Mouse (Mus musculus) layer of hippocampus, adult 11-12 months (tissue): Measurements from ENCODE around the gene Setd1a.

Source experiments
- DNase-seq: peaks from one replicate; pipeline ENCODE4 v3.0.0; 2022; ENCODE audit warnings: low spot score

The Setd1a gene

DNA sequence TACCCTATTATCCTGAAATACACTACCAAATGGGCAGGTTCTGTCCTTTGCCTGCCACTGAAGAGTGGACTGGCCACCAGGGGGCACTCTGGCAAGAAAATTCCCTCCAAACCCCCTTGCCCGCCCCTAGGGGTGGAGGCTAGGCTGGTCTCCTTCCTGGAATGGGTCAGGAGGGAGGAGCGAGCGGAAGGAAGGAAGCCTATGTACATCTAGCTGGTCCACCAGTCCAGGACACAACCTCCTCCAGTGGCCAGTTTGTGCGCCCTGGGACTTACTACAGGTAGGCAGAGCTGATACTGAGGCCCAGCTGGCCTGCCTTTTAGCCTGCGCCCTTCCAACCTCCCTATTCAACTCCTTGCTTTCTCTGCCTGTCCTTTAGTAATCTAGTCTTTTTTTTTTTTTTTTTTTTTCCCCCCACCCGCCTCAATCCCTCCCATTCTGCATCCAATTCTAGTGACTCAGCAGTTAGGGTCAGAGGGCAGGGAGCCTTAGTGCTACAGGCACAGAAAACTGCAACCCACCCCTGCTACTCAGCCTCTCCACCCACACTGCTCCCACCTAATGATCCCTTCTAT is 24.1 kb downstream of the Setd1a start, which contains the start of gene Hsd3b7:
Hsd3b7 (plus strand) TSS at position 170 of the 575 bp plus-strand sequence.
- peak; percentile 90 for DNase-seq

DNA sequence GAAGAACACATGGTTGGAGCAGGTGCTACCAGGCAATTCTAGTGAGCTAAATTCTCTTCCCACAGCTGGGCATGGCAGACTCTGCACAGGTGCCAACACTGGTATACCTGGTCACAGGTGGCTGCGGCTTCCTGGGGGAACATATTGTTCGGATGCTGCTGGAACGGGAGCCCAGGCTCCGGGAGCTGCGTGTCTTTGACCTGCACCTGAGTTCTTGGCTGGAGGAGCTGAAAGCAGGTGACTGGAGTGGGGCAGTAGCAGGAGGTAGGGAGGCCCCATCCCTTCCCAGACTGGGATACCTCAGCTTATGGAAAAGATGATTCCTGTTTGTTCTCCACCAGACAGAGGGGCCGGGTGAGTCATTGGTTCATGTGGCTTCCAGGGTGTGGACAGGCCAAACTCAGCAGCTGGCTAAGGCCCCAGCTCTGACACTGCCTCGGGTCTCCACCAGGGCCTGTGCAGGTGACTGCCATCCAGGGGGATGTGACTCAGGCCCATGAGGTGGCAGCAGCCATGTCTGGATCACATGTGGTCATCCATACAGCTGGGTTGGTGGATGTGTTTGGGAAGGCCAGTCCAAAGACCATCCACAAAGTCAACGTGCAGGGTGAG is 24.6 kb downstream of the Setd1a start:
- peak; percentile 52 for DNase-seq

DNA sequence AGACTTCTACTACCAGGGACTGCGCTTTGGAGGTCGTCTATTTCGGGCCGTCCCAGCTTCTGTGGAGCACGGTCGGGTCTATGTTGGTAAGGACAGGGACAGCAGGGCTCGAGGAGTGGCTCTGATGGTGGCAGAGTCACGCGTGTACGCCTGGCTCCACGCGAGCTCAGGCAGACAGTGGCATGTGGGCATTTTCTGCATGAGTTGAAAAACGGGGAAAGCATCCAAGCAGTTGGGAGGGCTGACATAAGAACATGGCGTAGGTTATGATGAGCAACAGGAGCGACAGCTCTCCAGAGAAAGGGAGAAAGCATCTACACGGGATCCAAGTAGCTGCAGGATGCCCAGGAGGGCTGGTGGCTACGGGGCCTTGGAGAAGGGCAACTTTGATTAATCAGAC is 25.8 kb downstream of the Setd1a start:
- DNase-seq = no peak

DNA sequence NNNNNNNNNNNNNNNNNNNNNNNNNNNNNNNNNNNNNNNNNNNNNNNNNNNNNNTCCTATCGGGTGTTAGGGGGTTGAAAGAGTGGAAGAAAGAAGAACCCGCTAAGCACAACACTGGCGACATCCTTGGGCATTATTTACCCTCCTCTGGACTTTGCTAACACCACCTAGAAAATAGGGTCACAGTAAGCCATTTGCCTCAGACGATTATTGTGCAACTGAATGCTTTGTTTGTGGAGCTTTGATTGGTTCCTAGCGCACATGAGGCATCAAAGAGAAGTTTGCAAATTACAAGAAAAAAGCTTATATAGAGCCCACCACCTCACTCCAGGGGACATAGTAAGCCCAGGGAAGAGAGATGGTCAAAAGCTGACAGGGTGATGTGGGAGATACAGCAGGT is 32.4 kb downstream of the Setd1a start:
- no peak for DNase-seq

DNA sequence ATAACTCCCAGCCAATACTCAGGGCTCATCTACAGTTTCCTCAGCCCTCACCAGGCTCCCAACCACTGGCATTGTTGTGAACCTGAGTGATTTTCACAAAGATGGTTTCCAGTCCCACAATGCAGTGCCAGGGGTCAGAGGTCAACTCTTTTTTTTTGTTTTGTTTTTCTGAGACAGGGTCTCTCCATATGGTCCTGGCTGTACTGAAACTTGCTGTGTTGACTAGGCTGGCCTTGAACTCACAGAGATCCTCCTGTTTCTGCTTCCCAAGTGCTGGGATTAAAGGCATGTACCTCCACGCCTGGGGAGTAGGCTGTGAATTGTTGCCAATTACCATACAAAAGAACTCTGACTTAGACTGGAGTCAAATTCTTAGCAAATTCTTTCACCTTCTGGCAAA is 33.4 kb downstream of the Setd1a start:
- no peak for DNase-seq

DNA sequence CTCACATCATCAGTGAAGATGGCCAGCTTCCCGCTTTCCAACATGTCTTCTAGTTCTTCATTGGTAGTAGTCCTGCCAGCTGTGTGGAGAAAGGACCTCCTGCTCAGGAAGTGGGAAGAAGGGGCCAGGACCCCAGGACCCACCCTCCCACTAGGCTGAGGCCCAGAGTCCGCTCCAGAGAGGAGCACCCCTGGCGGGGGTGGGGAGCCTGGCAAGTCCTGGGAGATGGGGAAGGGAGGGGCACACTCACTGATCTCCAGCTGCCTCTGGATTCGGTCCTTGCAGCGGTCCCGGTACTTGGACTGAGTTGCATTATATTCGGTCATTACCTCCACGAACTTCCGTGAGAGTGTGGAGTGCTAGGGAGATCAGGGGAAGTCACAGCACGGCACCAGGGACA is 34.2 kb downstream of the Setd1a start:
- DNase-seq = no peak

DNA sequence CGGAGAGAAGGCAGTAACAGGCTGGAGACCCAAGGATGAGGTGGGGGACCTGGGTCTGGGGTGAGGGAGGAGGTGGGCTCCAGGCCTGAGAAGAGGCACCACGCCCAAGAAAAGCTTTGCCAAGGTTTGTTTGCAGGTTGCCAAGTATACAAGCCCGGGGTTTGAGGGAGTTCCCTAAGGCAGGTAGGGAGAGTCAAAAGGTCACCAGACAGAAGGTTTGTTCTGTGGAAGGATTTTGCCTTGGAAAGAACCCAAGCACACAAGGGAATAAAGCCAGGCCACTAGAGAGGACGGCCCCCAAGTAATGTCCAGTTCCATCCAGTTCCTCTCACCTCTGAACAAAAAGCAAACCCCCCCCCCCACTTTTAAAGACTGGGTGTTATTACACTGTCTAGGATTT is 34.8 kb downstream of the Setd1a start:
- DNase-seq = no peak

DNA sequence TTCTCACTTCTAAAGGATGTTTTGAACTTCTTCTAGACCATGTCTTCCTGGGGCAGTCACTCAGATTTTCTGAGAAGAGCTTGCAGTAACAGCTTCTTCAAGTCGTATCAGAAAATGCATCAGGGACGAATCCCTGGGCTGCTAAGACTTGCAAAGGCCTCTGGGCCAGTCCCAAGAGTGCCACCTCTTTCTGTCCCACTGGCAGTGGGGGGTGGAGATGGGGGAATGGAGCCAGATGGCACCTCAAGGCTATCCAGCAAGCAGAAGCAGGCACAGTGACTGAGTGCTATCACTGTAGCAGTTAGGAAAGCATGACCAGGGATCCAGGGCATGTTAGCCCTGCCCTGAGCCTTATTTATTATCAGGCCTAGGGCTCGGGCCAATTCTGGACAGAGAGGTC is 35.8 kb downstream of the Setd1a start:
- no peak for DNase-seq

DNA sequence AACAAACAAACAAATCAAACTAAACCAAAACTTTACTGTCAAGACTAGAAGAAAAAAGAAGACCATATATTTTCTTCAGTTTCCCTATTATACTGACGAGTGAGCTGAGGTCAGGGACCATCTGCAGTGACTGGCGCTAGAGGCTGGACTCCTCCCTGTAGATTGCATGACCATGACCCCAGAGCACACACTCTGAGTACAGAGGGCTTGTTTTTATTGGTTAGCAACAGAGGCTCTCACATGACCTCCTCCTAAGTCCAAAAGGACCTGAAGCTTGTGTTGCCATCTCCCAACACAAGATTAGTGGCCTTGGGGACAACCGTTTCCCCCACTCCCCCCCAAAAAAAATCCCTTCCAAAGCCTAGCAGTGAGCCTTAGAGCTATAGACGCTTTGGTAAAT is 37.4 kb downstream of the Setd1a start:
- no peak for DNase-seq

DNA sequence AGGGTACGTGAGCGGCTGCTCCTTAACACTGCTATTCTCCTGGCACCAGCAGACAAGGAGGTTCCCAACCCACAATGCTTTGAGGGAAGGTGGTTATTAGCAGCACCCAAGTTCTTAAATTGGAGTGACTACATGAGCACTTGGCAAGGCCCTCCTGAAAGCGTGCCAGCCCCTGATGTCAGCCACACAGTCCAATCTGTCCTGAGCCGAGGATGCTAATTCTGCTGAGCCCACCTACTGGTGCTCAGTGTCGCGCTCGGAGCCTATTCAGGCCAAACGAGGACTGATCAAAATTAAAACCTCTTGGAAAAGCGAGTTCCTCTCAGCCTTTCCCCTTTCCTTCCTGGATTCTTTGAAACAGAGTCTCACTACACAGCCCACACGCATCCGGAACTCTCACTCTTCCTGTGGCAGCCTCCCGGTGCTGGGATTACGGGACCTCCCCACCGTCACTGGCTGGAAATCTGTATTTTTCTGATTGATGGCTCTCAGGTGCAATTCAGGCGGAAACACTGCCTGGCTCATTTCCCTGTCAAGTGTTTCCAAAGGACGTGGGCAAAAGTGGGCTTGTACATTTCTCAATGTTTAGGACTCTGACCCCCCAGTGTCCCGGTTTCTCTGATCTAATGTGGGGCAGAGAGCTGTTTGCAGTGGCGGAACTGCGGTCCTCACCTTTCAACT is 37.9 kb downstream of the Setd1a start:
- DNase-seq = peak; percentile 81

DNA sequence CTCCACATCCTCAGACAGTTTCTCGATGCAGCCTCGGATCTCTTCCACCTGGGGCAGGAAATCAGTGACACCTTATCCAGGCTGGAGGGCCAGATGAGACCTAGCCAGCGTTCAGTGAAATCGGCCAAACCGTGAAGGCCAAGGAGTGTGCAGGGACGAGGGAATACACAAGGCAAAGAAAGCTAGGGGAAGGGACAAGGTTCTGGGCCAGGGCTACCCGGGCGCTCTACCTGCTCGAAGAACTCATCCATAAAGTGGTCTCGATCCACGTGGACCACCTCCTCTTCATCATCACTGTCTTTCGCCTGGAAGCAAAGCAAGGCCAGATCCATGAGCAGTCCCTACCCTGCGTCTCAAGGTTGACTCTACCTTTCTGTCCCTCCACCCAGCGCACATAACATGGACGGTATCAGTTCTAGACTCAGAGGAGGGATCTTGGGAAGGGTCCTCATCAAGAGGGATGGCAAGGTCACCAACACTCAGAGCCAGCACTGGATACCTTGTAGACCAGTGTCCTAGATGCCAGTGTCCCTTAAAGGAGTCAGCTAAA is 38.7 kb downstream of the Setd1a start:
- DNase-seq = no peak

DNA sequence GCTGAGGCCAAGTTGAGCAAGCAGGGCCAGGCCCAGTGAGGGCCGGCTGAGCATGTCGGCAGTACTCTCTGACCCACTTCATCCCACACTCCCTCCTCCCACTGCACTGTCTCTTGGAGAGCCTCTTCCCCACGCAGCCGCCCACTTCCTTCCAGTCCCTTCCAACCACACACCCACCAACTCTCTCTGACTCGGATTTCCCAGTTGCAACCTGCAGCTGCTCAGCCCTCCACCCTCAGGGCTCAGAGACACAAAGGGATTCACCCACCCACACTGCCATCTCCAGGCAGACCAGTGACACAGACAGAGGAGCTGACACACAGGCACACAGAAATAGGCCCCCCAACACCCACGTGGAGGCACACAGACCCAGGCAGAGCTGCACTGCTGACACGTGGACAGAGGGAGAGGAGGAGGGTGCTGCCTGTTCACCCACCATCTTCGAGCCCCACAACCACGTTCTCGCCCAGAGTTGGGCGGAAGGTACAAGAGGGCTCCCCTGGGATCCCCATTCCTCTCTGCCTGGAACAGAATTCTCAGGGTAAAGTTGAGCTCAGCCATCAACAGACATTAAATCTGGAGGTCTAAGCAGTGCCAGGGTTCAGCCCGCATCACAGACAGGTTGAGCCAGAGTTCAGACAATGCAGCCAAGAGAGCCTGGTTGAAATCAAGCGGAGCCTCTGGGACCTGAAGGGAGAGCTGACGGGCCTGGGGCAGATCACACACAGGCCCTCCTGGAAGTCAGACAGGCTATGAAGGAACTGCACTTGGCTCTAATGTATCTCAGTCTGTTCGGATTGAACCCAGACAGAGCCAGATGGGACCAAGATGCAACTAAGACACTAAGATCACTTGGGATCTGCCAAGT is 39.7 kb downstream of the Setd1a start:
- peak; percentile 70 for DNase-seq

DNA sequence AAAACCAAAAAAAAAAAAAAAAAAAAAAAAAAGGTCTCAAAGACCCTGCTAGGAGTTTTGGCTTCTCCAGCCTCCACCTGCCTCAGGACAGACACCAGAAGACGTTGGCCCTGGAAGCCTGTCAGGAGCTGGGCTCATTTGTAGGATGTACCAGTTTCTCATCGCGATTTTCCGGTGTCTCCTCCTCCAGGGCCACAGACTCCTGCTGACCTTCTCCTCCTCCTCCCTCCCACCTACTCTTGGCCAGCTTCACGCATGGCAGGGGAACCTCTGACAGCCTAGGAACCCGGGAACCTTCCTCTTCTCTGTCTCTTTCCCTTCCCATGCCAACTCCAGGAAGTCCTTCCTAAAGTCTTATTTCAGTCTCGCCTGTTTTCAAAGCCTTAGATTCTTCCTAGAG is 40.6 kb downstream of the Setd1a start:
- no peak for DNase-seq

DNA sequence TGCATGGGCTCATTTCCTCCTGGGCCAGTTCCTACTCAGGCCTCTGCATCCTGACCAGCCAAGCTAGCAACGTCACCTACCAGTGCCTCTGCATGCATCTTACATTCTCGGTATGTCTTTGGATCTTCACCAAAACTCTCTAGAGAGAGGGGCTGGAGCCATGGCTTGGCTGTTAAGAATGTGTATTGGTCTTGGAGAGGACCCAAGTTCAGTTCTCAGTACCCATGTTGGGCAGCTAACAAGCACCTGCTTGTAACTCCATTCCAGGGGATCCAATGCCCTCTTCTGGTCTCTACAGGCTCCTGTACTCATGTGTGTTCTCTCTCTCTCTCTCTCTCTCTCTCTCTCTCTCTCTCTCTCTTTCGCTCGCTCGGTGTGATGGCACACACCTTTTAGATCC is 41.3 kb downstream of the Setd1a start:
- DNase-seq = no peak

DNA sequence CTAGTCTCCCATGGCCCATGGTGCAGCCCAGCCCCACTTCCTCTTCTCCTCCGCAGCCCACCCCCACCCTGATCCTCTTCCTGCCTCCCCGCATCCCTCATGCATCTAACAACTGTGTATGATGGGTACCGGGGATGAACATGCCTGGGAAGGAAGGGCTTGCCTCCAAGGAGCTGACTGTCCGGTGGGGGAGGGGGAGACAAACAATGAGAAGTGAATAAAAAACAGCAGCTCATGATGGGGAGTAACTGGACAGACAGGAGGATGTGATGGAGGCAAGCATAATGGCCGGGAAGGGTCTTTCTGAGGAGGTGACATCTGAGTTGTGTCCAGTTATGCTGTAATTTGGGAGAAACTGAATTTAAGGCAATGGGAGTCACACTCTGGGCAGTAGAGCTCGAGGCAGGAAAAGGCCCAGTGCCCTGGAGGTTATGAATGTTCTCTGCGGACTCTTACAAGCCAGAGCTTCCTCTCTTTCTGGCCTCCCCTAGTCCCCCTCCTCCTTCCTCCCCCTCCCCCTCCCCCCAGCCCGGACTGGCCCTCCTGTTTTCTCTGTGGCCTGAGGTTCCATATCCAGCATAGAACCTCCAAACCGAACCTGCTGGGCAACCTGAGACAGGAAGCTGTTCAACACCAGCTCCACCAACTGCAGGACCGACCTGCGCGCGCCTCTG is 44.5 kb downstream of the Setd1a start:
- DNase-seq = no peak

DNA sequence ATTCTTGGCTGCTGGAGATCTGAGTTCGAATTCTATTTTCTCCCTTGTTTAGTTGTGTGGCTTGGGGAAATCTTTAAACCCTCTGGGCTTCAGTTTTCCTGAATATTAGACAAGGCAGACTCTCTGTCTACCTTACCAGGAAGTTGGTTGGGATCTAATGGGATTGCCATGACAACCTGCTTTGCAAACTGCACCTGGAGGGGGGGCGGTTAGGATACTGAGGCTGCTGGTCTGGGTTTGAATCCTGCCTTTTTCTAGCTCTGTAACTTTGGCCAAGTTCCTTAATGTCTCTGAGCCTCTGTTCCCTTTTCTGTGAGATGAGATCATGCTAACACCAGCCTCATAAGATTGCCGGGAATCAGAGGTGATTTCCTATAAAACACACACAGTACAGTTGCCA is 46.0 kb downstream of the Setd1a start:
- DNase-seq = no peak

DNA sequence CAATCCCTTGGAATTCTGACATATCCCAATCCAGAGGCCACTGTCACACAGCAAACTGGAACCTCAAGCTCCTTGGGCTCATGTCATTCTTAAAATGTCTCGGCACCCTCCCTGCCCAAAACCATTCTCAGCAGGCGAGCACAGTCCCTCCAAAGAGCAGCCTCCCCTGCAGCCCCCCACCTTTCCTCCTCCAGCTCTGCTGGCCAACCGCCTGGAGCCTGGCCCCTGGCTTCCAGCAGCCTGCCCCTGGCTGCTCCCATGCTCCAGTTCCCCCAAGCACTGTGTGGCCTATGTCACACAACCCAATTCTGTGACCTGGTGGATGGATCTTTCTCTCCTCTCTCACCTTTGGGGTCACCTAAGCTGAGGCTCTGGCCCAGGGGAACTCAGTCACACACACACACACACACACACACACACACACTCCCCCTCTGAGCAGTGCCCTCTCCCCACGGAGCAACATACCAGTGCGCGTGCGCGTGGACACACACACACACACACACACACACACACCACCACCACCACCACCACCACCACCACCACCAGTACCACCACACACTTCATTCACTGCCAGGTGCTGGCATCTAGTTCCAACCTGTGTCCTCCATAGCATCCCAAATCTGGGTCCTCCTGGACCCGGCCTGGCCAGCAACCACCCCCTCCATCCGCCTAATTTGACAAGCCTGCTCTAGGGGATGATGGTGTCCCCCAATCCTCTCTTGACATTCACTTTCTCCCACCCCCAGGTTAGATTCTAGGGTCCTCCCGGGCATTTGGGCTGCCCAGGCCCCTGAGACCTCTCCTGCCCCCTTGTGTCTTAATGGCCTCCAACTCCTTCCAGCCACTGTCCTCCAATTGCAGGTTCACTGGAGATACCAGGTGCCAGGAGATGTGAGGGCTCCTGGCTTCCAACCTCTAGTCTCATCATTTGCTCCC is 47.0 kb downstream of the Setd1a start:
- no peak for DNase-seq

DNA sequence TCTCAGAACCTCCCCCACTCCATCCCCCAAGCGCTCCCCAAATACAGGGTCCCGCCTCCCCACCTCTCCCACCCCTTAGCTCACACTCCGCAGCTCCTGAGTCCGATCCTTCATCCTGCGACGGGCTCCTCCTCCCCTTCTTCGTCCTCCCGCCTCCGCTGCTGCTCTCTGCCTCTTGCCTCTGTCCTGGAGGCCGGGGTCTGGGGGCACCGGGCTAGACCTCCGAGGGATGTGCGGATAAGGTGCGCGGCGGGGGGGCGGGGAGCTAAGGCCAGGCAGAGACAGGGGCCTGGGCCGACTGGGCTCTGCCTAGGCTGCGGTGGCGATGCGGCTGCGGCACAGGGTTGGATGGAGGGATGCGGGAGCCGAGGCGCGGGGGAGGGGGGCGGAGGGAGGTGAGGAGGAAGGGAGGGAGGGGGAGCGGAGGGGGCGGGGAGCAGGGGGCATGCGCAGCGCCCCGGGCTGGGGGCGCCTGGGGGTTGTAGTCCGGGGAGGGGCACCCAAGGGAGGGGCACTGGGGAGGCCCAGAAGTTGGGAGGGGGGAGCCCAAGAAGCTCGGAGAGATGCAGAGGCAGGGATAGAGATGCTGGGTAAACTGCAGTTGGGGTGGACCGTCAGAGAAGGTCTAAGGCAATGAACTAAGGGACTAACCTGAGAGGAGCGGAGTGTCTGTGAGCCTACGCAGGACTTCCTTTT is 47.9 kb downstream of the Setd1a start, which contains the start of the genes Stx4a and Stx1b:
Stx4a (plus strand) TSS at position 119 of the 696 bp plus-strand sequence.
Stx1b (minus strand) TSS at position 374 of the 696 bp plus-strand sequence.
- peak; percentile 58 for DNase-seq

DNA sequence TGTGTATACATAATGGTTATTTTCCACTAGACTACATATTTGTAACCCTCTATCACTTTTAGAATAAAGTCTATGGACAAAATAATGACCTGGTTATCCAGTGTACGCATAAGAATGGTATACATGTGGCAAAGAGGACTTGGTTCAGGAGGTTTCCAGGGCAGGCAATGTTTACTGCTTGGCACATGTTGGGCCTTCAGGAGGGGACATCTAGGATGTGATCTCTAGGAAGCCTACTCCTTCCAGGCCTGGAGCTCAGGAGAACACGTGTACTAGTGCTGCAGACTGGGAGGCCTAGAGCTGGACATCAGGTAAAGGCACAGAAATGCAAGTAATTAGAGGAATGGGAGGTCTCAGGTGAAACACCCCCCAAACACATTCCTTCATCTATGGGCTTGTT is 59.1 kb downstream of the Setd1a start:
- DNase-seq = no peak

DNA sequence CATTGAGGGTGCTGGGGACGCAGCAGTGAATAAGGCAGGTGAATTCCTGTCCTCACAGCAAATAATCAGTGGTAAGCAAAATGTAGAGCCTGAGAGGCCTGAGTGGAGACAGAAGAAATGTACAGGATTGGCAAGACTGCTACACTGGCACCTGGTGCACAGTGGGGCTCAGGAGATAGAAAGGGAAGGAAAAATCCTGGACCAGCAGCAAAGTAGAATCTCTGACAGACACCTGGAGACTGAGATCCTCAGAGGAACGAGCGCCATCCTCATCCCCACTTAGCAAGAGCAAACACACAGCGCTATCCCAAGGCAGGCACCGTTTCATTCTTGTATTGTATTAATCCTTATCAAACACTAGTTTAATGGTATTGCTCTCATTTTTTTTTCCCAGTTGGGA is 61.0 kb downstream of the Setd1a start:
- DNase-seq = no peak
